Mouse (Mus musculus) liver, embryonic 16.5 days (tissue): ENCODE measurements around the gene Sox11. TPM values are rescaled to one million over a fixed set of nuclear protein-coding genes. Genes with fewer than 3 reads are reported as not detected.

Source experiments
- ATAC-seq: fragments of 200-750 bp; cut with Nextera tagmentation; 2 replicates; pipeline ENCODE4 v1.8.0; 2017; ENCODE audit warnings: low read depth, mild to moderate bottlenecking, moderate number of reproducible peaks, moderate library complexity
- H3K27ac ChIP-seq: fragments of 300-500 bp; sonication (generic); 2 replicates; pipeline ENCODE4 v1.5.1; 2014; ENCODE audit warnings: mild to moderate bottlenecking, low read length
- H3K27me3 ChIP-seq: fragments of 300-500 bp; sonication (generic); 2 replicates; pipeline ENCODE4 v1.6.1; 2014; ENCODE audit warnings: low read depth, low read length, mixed read lengths; ENCODE audit not compliant: control insufficient read depth, insufficient read depth
- H3K36me3 ChIP-seq: fragments of 300-500 bp; sonication (generic); 2 replicates; pipeline ENCODE4 v1.6.1; 2014; ENCODE audit warnings: mild to moderate bottlenecking; ENCODE audit not compliant: control insufficient read depth, insufficient read depth
- H3K4me1 ChIP-seq: fragments of 300-500 bp; sonication (generic); 2 replicates; pipeline ENCODE4 v1.6.1; 2014; ENCODE audit warnings: low read depth, low read length, mixed read lengths; ENCODE audit not compliant: control insufficient read depth
- H3K4me2 ChIP-seq: fragments of 300-500 bp; sonication (generic); 2 replicates; pipeline ENCODE4 v1.6.1; 2014; ENCODE audit warnings: low read depth, low read length, mixed read lengths
- H3K4me3 ChIP-seq: fragments of 300-500 bp; sonication (generic); 2 replicates; pipeline ENCODE4 v1.5.1; 2014; ENCODE audit warnings: low read depth, mild to moderate bottlenecking, low read length
- H3K9ac ChIP-seq: fragments of 300-500 bp; sonication (generic); 2 replicates; pipeline ENCODE4 v1.6.1; 2014; ENCODE audit warnings: low read depth, low read length
- H3K9me3 ChIP-seq: fragments of 300-500 bp; sonication (generic); replicated peaks from 2 replicates; pipeline ENCODE4 v1.6.1; 2016; ENCODE audit warnings: low read length; ENCODE audit not compliant: control insufficient read depth
- WGBS: fragments of 180-500 bp; shearing (Covaris S2); extraction: QIAGEN DNeasy Blood & Tissue Kit; methylation state at CpG from one replicate; pipeline ENCODE4 v1.1.7; 2014; ENCODE audit not compliant: insufficient replicate concordance; 5-methylcytosine and 5-hydroxymethylcytosine counted together
- polyA plus RNA-seq: library from polyadenylated mRNA; unstranded; fragments of >200 nt; fragmentation: Nextera tagmentation; extraction: Ambion mirVana; gene quantifications from 2 replicates; pipeline ENCODE4 v1.2.1, GENCODE M21; 2015

Sox11 gene
- polyA plus RNA-seq, 1 experiment from 2014 or later: 0.83 TPM

DNA sequence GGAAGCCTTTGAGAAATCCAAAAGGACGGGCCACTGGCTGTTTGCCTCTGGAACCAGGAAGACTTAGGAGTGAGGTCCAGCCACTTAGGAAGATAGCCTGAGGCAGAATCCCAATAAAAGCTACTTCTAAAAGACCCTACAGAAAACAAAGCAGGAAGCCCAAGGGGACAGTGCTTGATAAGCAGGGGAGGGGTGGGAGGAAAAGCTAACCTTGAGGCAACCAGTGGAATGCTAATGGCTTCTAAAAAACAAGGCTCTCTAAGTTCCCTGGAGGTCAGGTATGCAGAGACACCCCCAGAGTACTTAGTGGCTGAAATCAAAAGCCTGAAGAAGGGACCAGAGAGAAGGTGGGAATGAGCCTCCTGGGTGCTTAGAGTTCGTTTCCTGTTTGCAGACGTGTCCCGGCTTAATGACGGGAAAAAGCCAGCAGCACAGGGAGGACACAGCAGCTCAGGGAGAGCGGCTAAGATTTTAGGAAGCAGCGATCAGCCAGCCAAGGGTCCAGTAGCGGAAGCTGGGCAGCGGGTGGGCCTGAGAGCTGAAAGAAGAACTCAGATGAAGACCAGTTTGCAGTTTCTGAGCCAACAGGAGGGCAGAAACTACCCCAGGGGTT is 30.4 kb downstream of the Sox11 start:
- no peaks in the 10 kb centered on the region for H3K4me1 ChIP-seq
- no peaks in the 10 kb centered on the region for H3K9me3 ChIP-seq
- H3K9ac ChIP-seq: no peak overlapping the region
- WGBS: 12% methylated on average over 9 of the region's 9 CpGs
- no peaks in the 10 kb centered on the region for H3K36me3 ChIP-seq
- no peak overlapping the region for H3K4me2 ChIP-seq
- no peak for ATAC-seq
- H3K4me3 ChIP-seq: no peak overlapping the region
- H3K27me3 ChIP-seq: no peaks in the 10 kb centered on the region
- H3K27ac ChIP-seq: no peak overlapping the region

DNA sequence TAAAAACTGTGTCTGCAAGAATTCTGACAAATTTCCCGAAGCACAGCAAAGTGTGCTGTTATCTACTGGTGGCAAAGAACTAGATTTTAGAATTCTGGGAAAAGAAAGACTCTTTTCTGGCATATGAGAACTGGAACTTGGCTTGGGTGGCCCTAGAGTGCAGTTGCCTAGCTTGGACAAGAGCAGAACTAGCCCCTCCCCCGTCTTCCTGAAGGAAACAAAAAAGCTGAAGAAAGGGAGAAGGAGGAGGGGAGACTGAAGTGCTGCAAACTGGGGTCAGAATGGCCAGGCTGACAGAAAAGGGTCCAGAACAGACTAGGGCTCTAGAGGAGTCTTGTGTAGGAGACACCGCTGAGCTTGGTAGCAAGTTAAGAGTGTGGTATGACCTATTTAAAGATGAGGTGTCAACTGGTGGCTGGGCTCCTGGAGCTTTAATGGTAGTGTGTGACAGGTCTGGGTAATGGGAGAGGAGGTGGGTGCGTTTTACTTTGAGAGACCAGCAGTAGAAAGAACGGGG is 31.0 kb downstream of the Sox11 start:
- Histone ChIP-seq H3K9me3 (no peaks in the 10 kb centered on the region), H3K36me3 (no peaks in the 10 kb centered on the region), H3K4me3 (no peak overlapping the region), H3K27me3 (no peaks in the 10 kb centered on the region), H3K4me2 (no peak overlapping the region), H3K27ac (no peak overlapping the region), H3K4me1 (no peaks in the 10 kb centered on the region), H3K9ac (no peak overlapping the region)
- WGBS: 17% methylated on average over 5 of the region's 5 CpGs
- no peak for ATAC-seq

DNA sequence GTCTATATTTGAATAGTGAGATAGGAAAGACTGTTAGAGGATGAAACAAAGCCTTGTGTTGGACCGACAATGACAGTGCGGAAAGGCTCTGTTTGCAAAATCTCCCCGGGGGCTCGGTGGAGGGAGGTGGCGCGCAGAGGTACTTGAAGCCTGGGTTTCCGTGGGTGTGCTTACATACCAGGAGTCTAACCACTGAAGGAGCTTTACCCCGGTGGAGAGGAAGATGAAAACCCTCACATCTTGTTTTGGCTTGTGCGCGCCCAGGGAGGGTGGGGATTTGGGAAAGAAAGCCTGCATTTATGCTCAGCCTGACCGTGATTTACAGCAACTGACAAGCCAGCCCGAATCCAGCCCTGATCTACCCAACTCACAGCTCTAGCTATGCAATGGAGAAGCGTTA is 31.7 kb downstream of the Sox11 start:
- 40% methylated on average over 13 of the region's 13 CpGs for WGBS
- ATAC-seq: no peak
- no peaks in the 10 kb centered on the region for H3K4me1 ChIP-seq

DNA sequence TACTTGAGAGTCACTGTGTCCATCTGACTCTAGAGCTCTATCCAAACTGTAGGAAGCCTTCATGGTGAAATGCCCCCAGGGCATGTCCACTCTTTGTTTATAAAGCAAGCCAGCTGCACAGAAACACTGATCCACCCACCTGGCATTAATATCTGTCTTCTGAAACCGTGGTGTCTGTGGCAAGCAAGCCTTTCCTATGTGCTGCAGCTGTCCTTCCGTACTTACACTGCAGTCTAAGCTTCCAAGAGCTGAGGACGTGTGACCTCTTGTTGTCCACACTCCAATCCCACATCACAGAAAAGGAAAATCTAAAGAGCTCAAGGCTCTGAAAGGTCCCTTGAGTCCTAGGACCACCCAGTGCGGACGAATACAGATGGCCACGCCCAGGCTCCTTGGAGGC is 32.4 kb downstream of the Sox11 start:
- WGBS: 47% methylated on average over 6 of the region's 6 CpGs
- no peaks in the 10 kb centered on the region for H3K27me3 ChIP-seq
- ATAC-seq: no peak

More for the DNA sequence above, 31.7 kb downstream of the Sox11 start:
- Histone ChIP-seq H3K36me3 (no peaks in the 10 kb centered on the region), H3K4me2 (no peak overlapping the region), H3K9me3 (no peaks in the 10 kb centered on the region), H3K4me3 (no peak overlapping the region), H3K27me3 (no peaks in the 10 kb centered on the region), H3K9ac (no peak overlapping the region), H3K27ac (no peak overlapping the region)

DNA sequence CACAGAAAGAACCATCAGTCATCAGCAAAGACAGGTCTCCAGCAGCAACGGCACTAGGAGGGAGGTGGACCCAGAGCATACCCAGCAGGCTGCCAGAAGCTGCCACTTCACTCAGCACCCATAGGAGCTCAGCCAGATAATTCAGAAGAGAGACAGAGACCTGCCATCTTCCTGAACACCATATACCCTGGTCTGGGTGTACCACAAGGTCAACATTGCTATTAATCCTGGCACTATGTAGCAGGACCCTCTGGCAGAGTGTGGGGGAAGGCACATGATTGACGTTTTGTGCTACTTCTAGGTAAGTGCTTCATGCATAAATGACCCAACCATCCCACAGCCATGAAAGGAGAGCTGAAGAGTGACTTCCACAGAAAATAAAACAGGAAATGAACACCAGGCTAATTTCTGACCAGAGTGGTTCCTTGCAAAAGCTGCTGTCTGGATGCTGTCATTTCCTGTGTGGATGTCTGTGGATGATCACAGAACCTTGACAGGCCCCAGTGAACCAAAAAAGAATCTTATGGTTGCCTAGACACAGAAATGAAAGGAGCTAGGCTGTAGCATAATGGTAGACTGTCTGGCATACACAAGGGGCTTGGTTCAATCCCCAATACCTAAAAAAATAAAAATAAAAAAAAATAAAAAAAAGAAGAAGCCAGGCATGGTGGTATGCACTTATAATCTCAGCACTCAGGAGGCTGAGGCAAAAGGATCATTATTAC is 37.5 kb downstream of the Sox11 start:
- Histone ChIP-seq H3K4me3 (no peak overlapping the region), H3K27ac (no peak overlapping the region), H3K36me3 (no peaks in the 10 kb centered on the region), H3K9me3 (no peaks in the 10 kb centered on the region), H3K4me2 (no peak overlapping the region), H3K9ac (no peak overlapping the region), H3K4me1 (no peaks in the 10 kb centered on the region), H3K27me3 (no peaks in the 10 kb centered on the region)
- WGBS: 17% methylated on average over 2 of the region's 2 CpGs
- no peak for ATAC-seq

More for the DNA sequence above, 32.4 kb downstream of the Sox11 start:
- Histone ChIP-seq H3K27ac (no peak overlapping the region), H3K4me2 (no peak overlapping the region), H3K4me1 (no peaks in the 10 kb centered on the region), H3K9me3 (no peaks in the 10 kb centered on the region), H3K36me3 (no peaks in the 10 kb centered on the region), H3K9ac (no peak overlapping the region), H3K4me3 (no peak overlapping the region)

DNA sequence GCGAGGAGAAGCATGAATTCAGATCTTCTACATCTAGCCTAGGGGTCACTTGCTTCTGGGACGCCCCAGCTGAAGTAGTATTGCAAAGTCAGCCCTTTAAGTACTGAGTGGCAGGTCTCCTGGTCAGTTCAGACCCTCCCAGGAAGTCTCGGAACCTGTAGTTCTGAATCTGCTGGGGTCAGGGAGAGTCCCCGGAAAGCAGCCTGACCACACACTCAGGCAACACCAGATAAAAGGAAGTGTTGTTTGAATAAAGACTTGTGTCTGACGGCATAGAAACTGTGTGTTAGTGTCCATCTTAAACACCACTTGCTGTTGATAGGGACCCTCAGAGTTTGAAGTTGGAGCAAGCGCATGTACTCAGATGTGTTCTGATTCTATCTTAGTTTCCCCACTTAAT is 39.2 kb downstream of the Sox11 start:
- Histone ChIP-seq H3K4me2 (no peak overlapping the region), H3K9ac (no peak overlapping the region), H3K4me1 (no peaks in the 10 kb centered on the region), H3K27me3 (no peaks in the 10 kb centered on the region), H3K9me3 (no peaks in the 10 kb centered on the region), H3K4me3 (no peak overlapping the region), H3K36me3 (no peaks in the 10 kb centered on the region), H3K27ac (no peak overlapping the region)
- no peak for ATAC-seq
- WGBS: 29% methylated on average over 6 of the region's 6 CpGs

DNA sequence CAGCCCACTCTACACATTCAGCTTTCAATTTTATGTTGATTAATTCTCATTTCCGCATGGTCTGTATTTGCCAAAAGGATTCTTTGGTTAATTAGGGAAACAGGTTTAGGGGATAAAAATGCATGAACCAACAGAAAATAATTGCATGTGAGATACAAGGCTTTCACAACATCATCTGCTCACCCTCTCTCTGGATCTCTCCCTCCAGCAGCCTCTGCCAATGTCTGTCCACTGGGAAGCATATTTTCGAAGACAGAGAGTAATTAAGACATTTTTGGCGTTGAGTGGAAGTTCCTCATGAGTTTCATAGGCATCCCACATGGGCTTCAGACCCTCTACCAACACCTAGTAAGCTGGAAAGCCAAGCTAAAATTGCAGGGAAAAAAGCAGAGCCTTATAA is 43.7 kb downstream of the Sox11 start:
- no peaks in the 10 kb centered on the region for H3K9me3 ChIP-seq
- H3K4me1 ChIP-seq: no peaks in the 10 kb centered on the region
- 53% methylated on average over 3 of the region's 3 CpGs for WGBS
- H3K4me3 ChIP-seq: no peak overlapping the region
- ATAC-seq: no peak
- no peak overlapping the region for H3K9ac ChIP-seq
- no peak overlapping the region for H3K4me2 ChIP-seq
- H3K27ac ChIP-seq: no peak overlapping the region
- H3K36me3 ChIP-seq: no peaks in the 10 kb centered on the region
- H3K27me3 ChIP-seq: no peaks in the 10 kb centered on the region

DNA sequence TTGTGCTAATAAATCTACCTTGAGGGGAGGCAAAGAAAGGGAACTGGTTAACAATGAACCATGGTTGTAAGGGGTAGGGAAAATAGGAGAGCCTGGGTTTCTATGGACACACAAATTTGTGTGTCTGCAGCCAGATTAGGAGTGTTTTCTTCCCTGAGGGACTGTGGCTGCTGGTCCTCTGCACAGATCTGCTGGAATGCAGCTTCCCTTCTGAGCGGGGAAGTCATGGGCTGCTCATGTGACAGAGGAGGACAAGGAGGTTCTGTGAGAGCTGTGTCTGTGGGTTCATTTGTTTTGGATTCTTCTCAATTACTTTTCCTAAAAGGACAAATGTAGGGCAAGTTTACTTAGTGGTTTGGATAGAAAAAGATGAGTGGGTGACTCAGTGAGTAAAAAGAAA is 48.2 kb downstream of the Sox11 start:
- H3K4me2 ChIP-seq: no peak overlapping the region
- no peak for ATAC-seq
- H3K27ac ChIP-seq: no peak overlapping the region
- no peaks in the 10 kb centered on the region for H3K4me1 ChIP-seq
- no peaks in the 10 kb centered on the region for H3K9me3 ChIP-seq
- no peak overlapping the region for H3K4me3 ChIP-seq
- WGBS: 8% methylated on average over 1 of the region's 1 CpGs
- H3K36me3 ChIP-seq: no peaks in the 10 kb centered on the region
- H3K9ac ChIP-seq: no peak overlapping the region
- no peaks in the 10 kb centered on the region for H3K27me3 ChIP-seq

DNA sequence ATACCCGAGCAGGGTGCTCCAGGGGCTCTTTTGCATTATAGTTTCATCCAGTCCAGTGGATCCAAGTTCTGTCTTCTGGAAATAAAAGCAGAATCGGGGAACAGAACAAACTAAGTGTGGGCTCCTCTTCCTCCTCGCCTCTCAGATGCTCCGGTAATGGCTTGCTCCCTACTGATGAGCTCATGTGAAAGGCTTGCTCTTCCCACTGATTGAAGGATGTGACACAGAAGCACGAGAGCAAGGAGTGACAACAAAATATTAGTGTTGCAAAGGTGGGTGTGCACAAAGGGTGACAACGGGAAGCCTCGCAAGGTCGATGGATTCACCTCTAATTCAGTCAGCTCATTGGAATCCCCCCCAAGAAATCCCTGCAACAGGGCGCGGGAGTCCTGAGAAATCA is 48.6 kb downstream of the Sox11 start:
- no peak overlapping the region for H3K27ac ChIP-seq
- WGBS: 52% methylated on average over 10 of the region's 10 CpGs
- no peaks in the 10 kb centered on the region for H3K9me3 ChIP-seq
- H3K27me3 ChIP-seq: no peaks in the 10 kb centered on the region
- no peak overlapping the region for H3K9ac ChIP-seq
- H3K4me2 ChIP-seq: no peak overlapping the region
- no peak overlapping the region for H3K4me3 ChIP-seq
- no peaks in the 10 kb centered on the region for H3K4me1 ChIP-seq
- no peak for ATAC-seq
- no peaks in the 10 kb centered on the region for H3K36me3 ChIP-seq
